Mouse (Mus musculus) heart, adult 2 months (tissue): ENCODE results near the gene Hnrnpab.

Experiments
- CTCF ChIP-seq: fragments of 200-600 bp; IDR thresholded peaks from 2 replicates; pipeline ENCODE4 v1.8.1; 2022; ENCODE audit warnings: antibody characterized with exemption, mild to moderate bottlenecking, moderate library complexity
- EP300 ChIP-seq: fragments of 200-500 bp; IDR thresholded peaks from 2 replicates; pipeline ENCODE4 v1.6.1; 2011; ENCODE audit warnings: low read depth, low read length, control low read depth; ENCODE audit not compliant: insufficient read depth

DNA sequence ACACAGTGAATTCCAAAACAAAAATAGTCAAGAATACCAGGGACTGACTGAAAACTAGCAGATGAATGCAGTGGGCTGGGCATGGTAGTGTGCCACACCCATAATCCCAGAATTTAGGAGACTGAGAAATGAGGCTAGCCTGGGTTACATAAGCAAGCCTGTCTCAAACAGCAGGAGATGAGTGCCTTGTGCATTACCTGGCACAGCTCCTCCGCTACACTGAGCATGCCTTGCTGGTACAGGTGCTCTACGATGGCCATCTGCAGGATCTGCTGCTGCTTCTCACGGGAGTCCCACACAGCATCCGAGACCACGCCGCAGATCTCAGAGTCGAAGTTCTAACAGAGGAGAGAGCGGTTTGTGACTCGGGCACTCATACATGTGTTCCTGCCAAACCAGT, 20.8 kb upstream of the Hnrnpab start:
- TF ChIP-seq CTCF (no peak), EP300 (no peak)
